Mouse (Mus musculus) sigmoid colon, adult 10 weeks (tissue): ENCODE results near the gene 4921524J17Rik. TPM values are rescaled to one million over a fixed set of nuclear protein-coding genes. Genes with fewer than 3 reads are reported as not detected.

ENCODE experiments used
- polyA plus RNA-seq: library from polyadenylated mRNA; stranded (reverse); fragments of 350-450 nt; fragmentation: Illumina TruSeq; extraction: RNeasy Lipid Tissue Mini Kit (QIAGEN cat#74804); gene quantifications from one replicate; pipeline ENCODE4 v1.2.3, GENCODE M21; 2014; ENCODE audit warnings: low read depth, low replicate concordance

4921524J17Rik gene
- 53.8 TPM for polyA plus RNA-seq

DNA sequence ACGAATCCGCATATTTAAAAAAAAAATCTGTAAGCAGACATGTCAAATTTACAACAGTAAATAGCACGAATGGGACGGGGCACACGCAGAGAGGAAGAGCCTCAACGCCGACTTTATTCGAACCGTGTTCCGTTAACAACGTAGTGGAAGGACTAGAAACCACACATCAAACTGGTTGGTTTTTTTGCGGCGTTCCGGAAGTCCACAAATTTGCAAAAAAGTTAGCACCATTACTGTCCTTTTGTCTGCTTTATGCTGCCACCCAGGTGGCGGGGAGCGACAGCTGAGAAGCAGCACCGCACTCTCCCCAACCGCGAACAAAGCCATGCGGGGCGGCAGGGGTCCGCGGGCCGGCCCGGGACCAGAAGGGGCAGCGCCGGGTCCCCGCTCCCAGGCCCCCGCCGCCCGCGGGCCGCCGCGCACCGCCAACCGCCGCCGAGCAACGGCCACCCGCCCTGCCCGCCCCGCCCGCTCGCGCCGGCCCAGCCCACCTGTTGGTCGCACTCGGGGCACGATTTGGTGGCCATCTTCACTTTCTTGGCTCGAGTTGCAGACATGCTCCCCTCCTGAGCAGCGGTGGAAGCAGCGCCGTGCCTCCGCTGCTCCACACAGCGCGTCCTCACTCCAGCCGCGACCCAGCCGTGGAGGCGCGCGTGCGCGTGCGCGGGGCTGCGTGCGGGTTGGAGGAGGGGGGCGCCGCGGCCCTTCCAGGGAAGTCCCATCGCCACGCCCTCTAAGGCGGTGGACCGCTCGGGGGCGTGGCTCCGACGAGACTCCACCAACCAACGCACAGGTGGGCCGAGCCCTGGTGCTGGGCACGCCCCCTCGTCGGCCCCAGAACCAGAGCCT lies at the start of gene 4921524J17Rik:
TSS of gene 4921524J17Rik (minus strand) at position 666 of the 849 bp plus-strand sequence.

GRCm38 (mm10) chr8:85386205-85386604 lies 46.4 kb downstream of the 4921524J17Rik start, which contains the start of gene Mylk3:
Gene Mylk3 (minus strand): TSS chr8:85386345.

Other genes with a start within 250 kb of the 4921524J17Rik start
- gene Olfr371, start 206.8 kb downstream of the 4921524J17Rik start, polyA plus RNA-seq, result not detected
- 47.1 TPM for gene Orc6, start 133.2 kb downstream of the 4921524J17Rik start, polyA plus RNA-seq
- gene Vps35, start 133.0 kb downstream of the 4921524J17Rik start, polyA plus RNA-seq, result 361 TPM
- gene Mylk3, start 46.5 kb downstream of the 4921524J17Rik start, polyA plus RNA-seq, result 0.13 TPM
- 24.2 TPM for gene Gpt2, start 59.7 kb upstream of the 4921524J17Rik start, polyA plus RNA-seq
- 318 TPM for gene Dnaja2, start 122.5 kb upstream of the 4921524J17Rik start, polyA plus RNA-seq